Mouse (Mus musculus) bone marrow macrophage, adult 2 months (primary cell): ENCODE measurements around the gene Mepe.

Experiments used
- CTCF ChIP-seq: IDR thresholded peaks from 2 replicates; pipeline ENCODE4 v1.5.1; 2012; ENCODE audit warnings: low read depth, mild to moderate bottlenecking, low read length, moderate library complexity
- POLR2A ChIP-seq: IDR thresholded peaks from 2 replicates; pipeline ENCODE4 v1.6.1; 2012; ENCODE audit warnings: mild to moderate bottlenecking, low read depth, low read length, borderline replicate concordance

GRCm38 (mm10) chr5:104351874-104352273 is 26.7 kb downstream of the Mepe start:
- no peak for TF ChIP-seq POLR2A
- TF ChIP-seq CTCF = no peak
